Mouse (Mus musculus): ENCODE data around the gene Pigw.

Pigw gene

DNA sequence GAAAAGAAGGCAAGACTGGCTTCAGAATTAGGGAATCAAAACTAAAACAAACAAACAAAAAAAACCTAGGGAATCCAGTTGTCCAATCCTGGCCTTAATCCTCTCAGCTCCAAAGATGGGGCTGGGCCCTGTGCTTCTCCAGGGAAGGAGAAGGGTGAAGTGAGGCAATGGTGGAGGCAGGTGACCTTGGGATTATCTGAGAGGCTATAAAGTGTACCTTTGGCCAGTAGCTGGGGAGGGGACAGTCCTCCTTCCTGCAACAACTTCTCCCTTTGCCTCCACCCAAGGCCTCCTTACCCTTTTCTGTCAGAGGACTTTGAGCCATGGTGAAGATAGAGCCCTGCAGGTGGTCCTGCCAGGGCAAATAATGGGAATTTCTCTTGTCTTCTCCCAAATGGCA is 52.6 kb downstream of the Pigw start:
- no peak for DNase-seq (ENCODE audit: low read depth, low spot score)
